Mouse (Mus musculus) kidney, adult 11 months (tissue): Measurements from ENCODE around the gene Magea10.

Experiments
- DNase-seq: peaks from one replicate; pipeline ENCODE4 v3.0.0; 2022

The Magea10 gene

DNA sequence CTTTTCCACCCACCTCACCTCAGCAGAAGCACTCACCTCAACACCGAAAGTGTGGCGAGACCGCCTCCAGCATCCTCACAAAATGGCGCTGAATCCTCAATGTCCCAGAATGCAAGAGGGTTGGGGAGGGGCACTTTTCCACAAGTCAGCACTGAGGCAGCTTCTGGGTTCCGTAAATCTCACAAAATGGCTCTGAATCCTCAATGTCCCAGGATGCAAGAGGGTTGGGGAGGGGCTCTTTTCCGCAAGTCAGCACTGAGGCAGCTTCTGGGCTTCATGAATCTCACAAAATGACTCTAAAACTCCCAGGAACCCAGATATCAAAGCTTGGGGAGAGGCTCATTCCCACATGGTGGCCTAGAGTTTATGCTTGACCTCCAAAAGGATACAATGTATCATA is at the start of gene Magea10:
Gene Magea10, minus strand, starts transcription at position 101 of the 400 bp plus-strand sequence.
- no peak for DNase-seq

DNA sequence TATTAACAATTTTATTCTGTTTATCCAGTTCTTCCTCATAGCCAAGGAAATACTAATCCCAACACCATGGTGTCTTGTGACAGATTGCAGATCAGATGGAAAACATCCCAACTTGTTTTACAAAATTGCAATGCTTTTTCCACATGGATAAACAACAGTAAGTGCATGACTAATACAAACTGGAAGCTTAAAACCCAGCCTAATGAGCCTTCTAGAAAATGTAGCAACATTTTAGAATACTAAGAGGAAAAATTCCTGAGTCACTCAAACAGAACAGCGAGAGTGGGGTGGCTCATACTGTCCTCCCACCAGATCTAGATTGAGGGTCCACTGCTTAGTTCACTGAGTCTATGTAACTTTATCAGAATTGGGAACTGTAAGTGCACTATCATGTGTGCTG is 4.7 kb downstream of the Magea10 start:
- no peak for DNase-seq
